Mouse (Mus musculus) v-Abl transformed pro-B cells (cell line): ENCODE results near the gene Fam171a2.

Experiments
- in situ Hi-C, 2 experiments: fragments of 400-800 bp; cut with MboI; formaldehyde crosslinking; loops; one replicate each; pipeline ENCODE4 v1.15.1; 2025; ENCODE audit not compliant: unreplicated experiment in 2 of 2

Fam171a2 gene

DNA sequence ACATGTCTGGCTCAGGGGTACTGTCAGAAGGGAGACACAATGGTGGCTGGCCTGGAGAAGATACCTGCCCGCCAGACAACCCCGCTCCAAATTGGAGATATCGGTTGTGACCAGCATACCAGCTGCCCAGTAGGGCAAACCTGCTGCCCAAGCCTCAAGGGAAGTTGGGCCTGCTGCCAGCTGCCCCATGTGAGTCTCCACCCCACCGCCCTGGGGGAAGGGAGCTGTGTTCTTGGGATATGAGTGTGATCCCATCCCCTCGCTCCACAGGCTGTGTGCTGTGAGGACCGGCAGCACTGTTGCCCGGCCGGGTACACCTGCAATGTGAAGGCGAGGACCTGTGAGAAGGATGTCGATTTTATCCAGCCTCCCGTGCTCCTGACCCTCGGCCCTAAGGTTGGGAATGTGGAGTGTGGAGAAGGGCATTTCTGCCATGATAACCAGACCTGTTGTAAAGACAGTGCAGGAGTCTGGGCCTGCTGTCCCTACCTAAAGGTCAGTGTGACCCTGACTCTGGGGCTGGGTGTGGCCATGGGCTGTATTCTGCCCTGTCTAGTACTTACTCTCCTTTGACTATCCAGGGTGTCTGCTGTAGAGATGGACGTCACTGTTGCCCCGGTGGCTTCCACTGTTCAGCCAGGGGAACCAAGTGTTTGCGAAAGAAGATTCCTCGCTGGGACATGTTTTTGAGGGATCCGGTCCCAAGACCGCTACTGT is 11.6 kb downstream of the Fam171a2 start:
- in situ Hi-C loops = loop anchor here in 1 of 2 experiments (10.0 kb wide), 1 partner anchor 131 kb away; no protein-coding TSS in a partner anchor

DNA sequence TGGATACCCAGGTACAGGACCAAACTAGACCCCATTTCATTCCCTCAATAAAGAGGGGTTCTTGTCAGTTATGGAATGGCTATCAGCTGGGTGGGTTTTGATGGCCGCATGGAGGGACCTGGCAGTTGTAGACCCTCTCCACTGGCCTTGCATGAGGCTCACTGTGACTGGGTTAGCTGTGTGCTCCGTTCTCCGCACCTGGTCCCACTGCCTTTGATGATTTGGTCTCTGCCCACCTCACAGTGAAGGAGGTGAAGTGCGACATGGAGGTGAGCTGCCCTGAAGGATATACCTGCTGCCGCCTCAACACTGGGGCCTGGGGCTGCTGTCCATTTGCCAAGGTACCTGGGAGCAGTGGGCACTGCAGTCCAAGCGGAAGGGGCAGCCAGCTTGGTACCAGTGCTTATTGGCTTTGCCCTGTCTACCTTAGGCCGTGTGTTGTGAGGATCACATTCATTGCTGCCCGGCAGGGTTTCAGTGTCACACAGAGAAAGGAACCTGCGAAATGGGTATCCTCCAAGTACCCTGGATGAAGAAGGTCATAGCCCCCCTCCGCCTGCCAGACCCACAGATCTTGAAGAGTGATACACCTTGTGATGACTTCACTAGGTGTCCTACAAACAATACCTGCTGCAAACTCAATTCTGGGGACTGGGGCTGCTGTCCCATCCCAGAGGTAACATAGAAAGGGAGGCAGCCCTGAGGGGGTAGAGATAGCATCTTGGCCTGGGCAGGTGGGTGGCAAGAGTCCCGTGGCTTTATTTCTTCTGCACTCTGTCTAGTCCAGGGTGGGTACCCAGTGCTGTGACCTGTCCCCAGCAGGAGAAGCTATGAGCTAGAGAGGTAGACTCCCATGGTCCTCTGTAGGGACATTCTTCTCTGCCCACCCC is 12.4 kb downstream of the Fam171a2 start:
- in situ Hi-C loops = loop anchor here in 1 of 2 experiments (10.0 kb wide), 1 partner anchor 130 kb away; no protein-coding TSS in a partner anchor

GRCm38 (mm10) chr11:102434406-102434805 is 13.1 kb downstream of the Fam171a2 start:
- in situ Hi-C loops = loop anchor here in 1 of 2 experiments (10.0 kb wide), 1 partner anchor 130 kb away; no protein-coding TSS in a partner anchor

DNA sequence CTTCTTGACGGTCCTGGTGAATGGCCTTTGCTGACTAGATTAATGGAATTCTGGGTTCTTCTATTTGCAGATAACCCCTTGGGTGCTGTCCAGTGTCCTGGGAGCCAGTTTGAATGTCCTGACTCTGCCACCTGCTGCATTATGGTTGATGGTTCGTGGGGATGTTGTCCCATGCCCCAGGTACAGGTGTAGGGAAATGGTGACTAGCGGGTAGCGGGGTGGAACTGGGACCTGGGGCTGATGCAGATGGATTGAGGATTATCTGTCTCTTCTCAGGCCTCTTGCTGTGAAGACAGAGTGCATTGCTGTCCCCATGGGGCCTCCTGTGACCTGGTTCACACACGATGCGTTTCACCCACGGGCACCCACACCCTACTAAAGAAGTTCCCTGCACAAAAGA is 13.6 kb downstream of the Fam171a2 start:
- in situ Hi-C loops = loop anchor here in 1 of 2 experiments (10.0 kb wide), 1 partner anchor 129 kb away; no protein-coding TSS in a partner anchor

GRCm38 (mm10) chr11:102432896-102433295 is 14.6 kb downstream of the Fam171a2 start:
- in situ Hi-C loops = loop anchor here in 1 of 2 experiments (10.0 kb wide), 1 partner anchor 128 kb away; no protein-coding TSS in a partner anchor

DNA sequence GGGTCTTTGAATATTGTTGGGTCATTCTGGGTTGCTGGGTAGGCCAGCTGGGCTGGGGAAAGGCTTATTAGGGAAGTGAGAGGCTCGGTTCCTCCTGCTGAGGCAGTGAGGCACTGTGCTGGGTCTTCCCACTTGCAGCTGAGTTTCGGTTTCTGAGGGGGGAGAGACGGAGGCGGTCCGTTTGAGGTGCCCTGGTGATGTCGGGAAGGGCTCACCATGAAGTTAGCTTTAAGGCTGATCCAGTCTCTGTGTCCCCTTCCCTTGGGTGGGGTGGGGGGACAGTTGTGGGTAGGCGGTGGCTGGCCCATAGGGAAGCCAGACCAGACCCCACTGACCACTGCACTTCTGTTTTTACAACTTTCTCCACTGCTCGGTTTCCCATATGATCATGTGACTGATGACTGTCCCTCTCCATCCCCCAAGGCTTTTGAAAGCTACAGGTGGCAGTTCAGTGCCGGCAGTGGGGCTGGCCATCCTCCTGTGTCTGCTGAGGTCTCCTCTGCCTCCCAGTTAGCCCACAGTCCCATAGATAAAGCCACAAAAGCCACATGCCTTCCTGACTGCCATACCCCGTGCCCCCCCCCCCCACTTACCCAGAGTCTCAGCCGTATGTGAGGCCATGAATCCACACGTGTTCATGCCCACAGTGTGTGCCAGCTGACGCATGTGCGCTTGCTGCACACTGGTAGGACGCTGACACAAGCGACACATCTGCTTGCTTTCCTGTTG is 15.2 kb downstream of the Fam171a2 start:
- in situ Hi-C loops = loop anchor here in 1 of 2 experiments (10.0 kb wide), 1 partner anchor 127 kb away; no protein-coding TSS in a partner anchor

- in situ Hi-C loops = loop anchor here in 1 of 2 experiments (10.0 kb wide), 1 partner anchor 127 kb away; no protein-coding TSS in a partner anchor
Measured at GRCm38 (mm10) chr11:102431728-102432114, 15.8 kb downstream of the Fam171a2 start.

GRCm38 (mm10) chr11:102431018-102431645 is 16.4 kb downstream of the Fam171a2 start:
- in situ Hi-C loops = loop anchor here in 1 of 2 experiments (10.0 kb wide), 1 partner anchor 126 kb away; no protein-coding TSS in a partner anchor

GRCm38 (mm10) chr11:102430121-102431017 is 17.1 kb downstream of the Fam171a2 start, which contains the start of gene Grn:
Gene Grn, plus strand, starts transcription at chr11:102430315.
- in situ Hi-C loops = loop anchor here in 1 of 2 experiments (10.0 kb wide), 1 partner anchor 126 kb away; no protein-coding TSS in a partner anchor

DNA sequence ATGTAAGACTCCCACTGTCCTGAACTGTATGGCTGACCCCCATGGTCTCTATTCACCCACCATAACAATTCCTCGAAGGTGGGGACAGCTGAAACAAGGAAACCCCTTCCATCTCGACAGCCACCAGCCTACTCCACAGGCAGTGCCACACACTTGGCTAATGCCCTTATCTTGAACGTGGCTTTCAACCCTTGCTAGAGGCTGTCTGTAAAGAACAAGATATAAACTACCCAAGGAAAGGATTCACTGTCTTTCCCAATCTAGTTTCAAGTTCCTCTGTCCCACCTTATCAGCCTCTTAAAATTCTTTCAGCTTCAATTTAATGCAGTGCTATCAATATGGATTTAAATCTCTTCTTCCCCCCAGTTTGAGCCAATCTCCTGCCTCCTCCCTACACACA is 17.9 kb downstream of the Fam171a2 start:
- in situ Hi-C loops = no loop called here

- in situ Hi-C loops = no loop called here
Measured at GRCm38 (mm10) chr11:102428981-102429540, 18.4 kb downstream of the Fam171a2 start.

DNA sequence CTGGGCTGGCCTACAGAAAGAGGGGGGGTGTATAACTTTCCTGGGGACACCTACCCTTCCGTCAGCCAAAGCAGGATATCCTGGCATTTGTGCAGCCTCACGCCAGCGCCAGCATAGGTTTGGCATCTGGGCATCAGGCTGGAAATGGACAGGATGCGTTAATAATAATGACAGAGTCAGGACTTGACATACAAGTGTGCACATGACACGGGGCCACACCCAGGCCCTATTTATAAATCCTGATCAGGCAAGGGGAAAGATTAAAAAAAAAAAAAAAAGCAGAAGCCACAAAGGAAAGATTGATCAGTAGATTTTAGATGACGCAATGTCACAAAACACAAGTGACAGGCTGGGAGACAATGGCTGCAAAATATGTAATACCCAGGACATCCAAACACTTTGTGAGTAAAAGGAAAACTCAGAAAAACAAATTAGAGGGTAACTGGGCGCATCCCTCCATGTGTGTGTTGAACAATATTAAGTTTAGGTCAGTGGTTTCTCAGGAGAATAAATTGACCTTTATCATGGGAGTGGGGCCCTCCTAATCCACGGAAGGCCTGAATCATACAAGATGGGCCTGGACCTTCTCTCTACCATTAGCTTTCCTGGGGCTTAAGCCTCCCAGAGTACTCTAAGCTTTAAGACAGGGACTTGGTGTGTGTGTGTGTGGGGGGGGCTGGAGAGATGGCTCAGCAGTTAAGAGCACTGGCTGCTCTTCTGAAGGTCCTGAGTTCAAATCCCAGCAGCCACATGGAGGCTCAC is 21.7 kb downstream of the Fam171a2 start:
- in situ Hi-C loops = no loop called here

- in situ Hi-C loops = no loop called here
Measured at GRCm38 (mm10) chr11:102424666-102425065, 22.8 kb downstream of the Fam171a2 start.

GRCm38 (mm10) chr11:102421559-102421958 is 25.9 kb downstream of the Fam171a2 start:
- in situ Hi-C loops = no loop called here

GRCm38 (mm10) chr11:102418887-102419286 is 28.6 kb downstream of the Fam171a2 start:
- in situ Hi-C loops = no loop called here

DNA sequence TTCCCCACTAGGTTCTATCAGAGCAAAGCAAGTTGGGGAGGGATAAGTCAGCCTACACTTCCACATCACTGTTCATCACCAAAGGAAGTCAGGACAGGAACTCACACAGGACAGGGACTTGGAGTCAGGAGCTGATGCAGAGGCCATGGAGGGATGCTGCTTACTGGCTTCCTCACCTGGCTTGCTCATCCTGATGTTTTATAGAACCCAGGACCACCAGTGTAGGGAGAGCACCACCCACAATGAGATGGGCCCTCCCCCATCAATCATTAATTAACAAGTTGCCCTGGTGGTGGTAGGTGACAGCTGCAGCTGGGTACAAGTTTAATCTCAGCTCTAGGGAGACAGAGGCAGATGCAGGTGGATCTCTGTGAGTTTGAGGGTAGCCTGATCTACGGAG is 30.3 kb downstream of the Fam171a2 start:
- in situ Hi-C loops = no loop called here

- in situ Hi-C loops = no loop called here
Measured at GRCm38 (mm10) chr11:102415034-102415802, 32.3 kb downstream of the Fam171a2 start.
